Mouse (Mus musculus) embryonic facial prominence, embryonic 12.5 days (tissue): ENCODE measurements at regions not wholly inside any gene's neighbourhood (a gene's known extent, or its start where the extent isn't known, plus 50 kb on each side); places are given as distances from the start of the nearest gene placed in this dataset. TPM values are rescaled to one million over a fixed set of nuclear protein-coding genes. Genes with fewer than 3 reads are reported as not detected.

ENCODE experiments used
- microRNA-seq: library from miRNA; unstranded; fragments of <30 nt; microRNA quantifications from one replicate; pipeline ENCODE4, GENCODE M21; 2017

Small RNA genes lying in the stretch of these regions (microRNA-seq; reads per million reads assigned to microRNA genes)
- gene Mir6368 = not detected
